Mouse (Mus musculus): ENCODE measurements around the gene Add2. TPM values are rescaled to one million over a fixed set of nuclear protein-coding genes. Genes with fewer than 3 reads are reported as not detected.

Gene Add2
- polyA plus RNA-seq, 1 experiment from 2014 or later = 89.4 TPM

DNA sequence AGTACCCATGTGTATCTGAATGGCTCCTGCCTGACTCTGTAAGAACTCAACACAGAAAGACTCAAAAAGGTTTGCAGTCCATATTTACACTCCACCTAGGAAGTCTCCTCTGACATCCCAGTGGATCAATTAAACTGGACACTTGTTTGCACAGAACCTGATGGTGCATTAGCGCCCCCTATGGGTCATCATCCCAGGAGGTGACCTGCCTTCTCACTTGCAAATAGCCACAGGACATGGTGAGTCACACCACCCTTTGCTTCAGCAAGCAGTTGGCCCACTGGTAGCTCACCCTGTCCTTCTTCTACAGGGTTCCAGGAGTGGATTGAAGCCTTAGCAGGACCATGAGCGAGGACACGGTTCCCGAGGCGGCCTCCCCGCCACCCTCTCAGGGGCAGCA is 57.0 kb downstream of the Add2 start:
- H3K9ac ChIP-seq = no peak overlapping the region
- no peaks in the 10 kb centered on the region for H3K9me3 ChIP-seq (replicated peaks)
- H3K27ac ChIP-seq (replicated peaks) = no peak overlapping the region
- no peak for ATAC-seq (ENCODE audit: insufficient read depth)
- no peak overlapping the region for H3K4me3 ChIP-seq (replicated peaks)
- H3K4me2 ChIP-seq = no peak overlapping the region
- H3K4me1 ChIP-seq (replicated peaks) = peaks cover 36% of the 10 kb centered on the region
- H3K36me3 ChIP-seq (replicated peaks) = peaks cover 93% of the 10 kb centered on the region
- WGBS (ENCODE audit: insufficient replicate concordance) = 70% methylated on average over 6 of the region's 6 CpGs
- H3K27me3 ChIP-seq = no peaks in the 10 kb centered on the region

DNA sequence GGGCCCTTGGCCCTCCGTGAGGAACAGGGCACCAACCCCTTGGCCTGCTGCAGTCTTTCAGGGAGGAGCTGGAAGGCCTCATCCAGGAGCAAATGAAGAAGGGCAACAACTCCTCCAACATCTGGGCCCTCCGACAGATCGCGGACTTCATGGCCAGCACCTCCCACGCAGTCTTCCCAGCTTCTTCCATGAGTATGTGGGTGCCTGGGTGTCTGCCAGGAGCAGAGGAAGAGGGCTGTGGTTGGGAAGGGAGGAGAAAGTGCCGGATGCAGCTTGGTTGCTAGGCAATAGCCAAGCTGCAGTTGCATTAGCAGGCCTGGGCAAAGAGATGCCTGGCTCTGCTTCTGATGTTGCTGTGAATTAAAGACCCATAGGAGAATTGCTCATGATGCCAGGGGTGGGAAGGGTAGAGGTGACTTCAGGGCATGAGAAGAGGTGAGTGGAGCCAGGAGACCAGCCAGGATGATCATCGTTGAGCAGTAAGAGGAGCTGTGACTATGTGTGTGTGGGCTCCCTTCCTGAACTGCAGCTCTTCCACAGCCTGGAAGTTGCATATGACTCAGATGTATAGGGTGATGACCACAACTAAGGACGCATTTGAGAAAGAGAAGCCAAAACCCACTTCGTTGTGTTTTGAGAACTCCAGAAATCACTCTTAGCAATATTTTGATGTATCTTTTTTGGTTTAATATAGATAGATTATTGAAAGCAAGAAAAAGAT is 58.5 kb downstream of the Add2 start:
- no peak overlapping the region; the same call in 1 of the 2 replicates for H3K4me2 ChIP-seq
- H3K4me3 ChIP-seq (replicated peaks) = no peak overlapping the region
- no peaks in the 10 kb centered on the region for H3K27me3 ChIP-seq
- H3K9me3 ChIP-seq (replicated peaks) = no peaks in the 10 kb centered on the region
- no peak overlapping the region for H3K9ac ChIP-seq
- H3K27ac ChIP-seq (replicated peaks) = no peak overlapping the region
- WGBS (ENCODE audit: insufficient replicate concordance) = 77% methylated on average over 9 of the region's 9 CpGs
- no peak for ATAC-seq (ENCODE audit: insufficient read depth)
- H3K4me1 ChIP-seq (replicated peaks) = peaks cover 29% of the 10 kb centered on the region
- H3K36me3 ChIP-seq (replicated peaks) = peaks cover 95% of the 10 kb centered on the region

DNA sequence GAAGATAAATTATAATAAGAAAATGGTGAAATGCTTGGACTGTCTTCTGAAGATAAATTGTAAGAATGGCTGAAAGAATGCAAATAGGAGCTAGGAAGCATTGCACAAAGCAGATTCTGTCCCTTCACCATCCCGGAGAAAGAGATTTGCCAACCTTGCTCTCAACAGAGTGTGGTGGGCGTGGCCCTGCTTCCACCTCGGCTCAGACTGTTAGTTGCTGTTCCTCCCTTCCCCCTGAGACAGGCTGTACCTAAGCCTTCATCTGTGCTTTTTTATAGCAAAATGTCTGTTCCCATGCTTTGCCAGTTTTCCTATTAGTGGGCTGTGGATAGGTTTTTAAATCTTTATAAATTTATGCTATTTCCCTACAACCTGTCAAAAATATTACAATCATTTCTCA is 59.3 kb downstream of the Add2 start:
- H3K4me3 ChIP-seq (replicated peaks) = no peak overlapping the region
- peaks cover 96% of the 10 kb centered on the region for H3K36me3 ChIP-seq (replicated peaks)
- WGBS (ENCODE audit: insufficient replicate concordance) = 30% methylated on average over 3 of the region's 3 CpGs
- H3K27ac ChIP-seq (replicated peaks) = no peak overlapping the region
- no peak overlapping the region for H3K4me2 ChIP-seq
- H3K4me1 ChIP-seq (replicated peaks) = peaks cover 25% of the 10 kb centered on the region
- ATAC-seq (ENCODE audit: insufficient read depth) = no peak
- no peaks in the 10 kb centered on the region for H3K27me3 ChIP-seq
- H3K9me3 ChIP-seq (replicated peaks) = no peaks in the 10 kb centered on the region
- H3K9ac ChIP-seq = no peak overlapping the region

DNA sequence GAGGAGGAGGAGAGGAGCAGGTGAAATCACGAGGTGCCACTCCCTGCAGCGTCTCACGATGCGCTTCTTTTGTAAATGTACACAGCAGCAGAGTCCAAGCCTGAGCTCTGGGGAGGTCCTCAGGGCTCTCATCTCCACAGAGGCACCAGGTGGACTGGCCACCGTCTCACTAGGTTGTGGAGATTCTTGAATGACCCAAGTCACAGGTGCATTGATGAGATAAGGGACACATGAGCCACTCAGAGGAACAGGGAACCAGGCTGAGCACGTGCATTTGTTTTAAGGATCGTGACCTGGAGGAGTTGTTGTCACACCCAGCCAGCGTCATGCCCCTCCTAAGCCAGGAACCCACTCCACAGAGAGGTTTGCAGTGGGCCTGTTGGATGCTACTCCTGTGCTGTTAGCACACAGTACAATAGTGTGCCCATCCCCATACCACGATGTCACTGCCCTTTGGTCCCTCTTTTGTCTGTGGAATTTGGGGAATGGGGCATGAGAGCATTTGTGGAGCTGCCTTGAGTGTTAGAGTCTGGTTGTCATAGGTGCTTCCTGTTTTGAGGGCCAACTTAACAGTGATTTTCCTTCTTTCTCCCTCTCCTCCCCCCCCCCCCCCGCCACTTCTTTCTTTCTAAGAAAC is 65.8 kb downstream of the Add2 start:
- Histone ChIP-seq H3K4me2 (no peak overlapping the region), H3K9ac (no peak overlapping the region), H3K27me3 (no peaks in the 10 kb centered on the region), H3K4me1 (replicated peaks) (peaks cover 22% of the 10 kb centered on the region), H3K27ac (replicated peaks) (no peak overlapping the region), H3K4me3 (replicated peaks) (no peak overlapping the region), H3K36me3 (replicated peaks) (peaks cover 100% of the 10 kb centered on the region), H3K9me3 (replicated peaks) (no peaks in the 10 kb centered on the region)
- WGBS (ENCODE audit: insufficient replicate concordance) = 41% methylated on average over 10 of the region's 10 CpGs
- peak; percentile 31; the same call in 1 of the 2 replicates for ATAC-seq (ENCODE audit: insufficient read depth)

DNA sequence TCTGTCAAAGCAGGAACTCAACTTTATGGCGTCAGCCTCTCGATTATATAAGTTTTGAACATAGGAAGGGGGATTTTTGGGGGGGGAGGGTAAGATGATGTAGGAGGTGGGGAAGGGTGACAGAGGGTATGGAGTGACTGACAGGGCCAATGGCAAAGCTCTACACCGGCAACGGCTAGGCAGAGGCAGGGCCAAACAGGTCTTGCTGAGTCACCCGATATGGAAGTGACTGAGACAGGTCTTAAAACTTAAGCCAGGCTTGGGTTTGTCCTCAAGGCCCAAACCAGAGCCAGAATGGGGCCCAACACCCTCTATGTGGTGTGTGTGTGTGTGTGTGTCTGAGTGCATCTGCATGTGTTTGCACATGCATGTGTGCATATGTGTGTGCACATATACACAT is 67.0 kb downstream of the Add2 start:
- no peak overlapping the region for H3K4me2 ChIP-seq
- H3K9ac ChIP-seq = no peak overlapping the region
- H3K9me3 ChIP-seq (replicated peaks) = no peaks in the 10 kb centered on the region
- no peak overlapping the region for H3K27ac ChIP-seq (replicated peaks)
- peaks cover 100% of the 10 kb centered on the region for H3K36me3 ChIP-seq (replicated peaks)
- peaks cover 22% of the 10 kb centered on the region for H3K4me1 ChIP-seq (replicated peaks)
- no peaks in the 10 kb centered on the region for H3K27me3 ChIP-seq
- no peak overlapping the region for H3K4me3 ChIP-seq (replicated peaks)
- ATAC-seq (ENCODE audit: insufficient read depth) = no peak
- WGBS (ENCODE audit: insufficient replicate concordance) = 51% methylated on average over 5 of the region's 5 CpGs

DNA sequence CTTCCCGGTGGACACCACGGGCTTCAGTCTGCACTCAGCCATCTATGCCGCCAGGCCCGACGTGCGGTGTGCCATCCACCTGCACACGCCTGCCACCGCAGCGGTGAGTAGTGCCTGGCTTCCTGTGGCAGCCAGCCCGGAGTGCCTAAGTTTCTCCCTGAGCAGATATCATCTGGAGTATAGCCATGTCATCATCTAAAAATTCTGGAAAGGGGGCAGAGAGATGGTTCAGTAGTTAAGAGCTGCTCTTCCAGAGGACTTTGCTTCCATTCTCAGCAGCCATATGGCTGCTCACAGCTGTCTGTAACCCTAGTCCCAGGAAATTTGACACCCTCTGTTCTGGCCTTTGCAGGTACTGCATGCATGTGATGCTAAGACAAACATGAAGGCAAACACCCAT is 68.3 kb downstream of the Add2 start:
- no peak overlapping the region for H3K4me2 ChIP-seq
- H3K36me3 ChIP-seq (replicated peaks) = peaks cover 100% of the 10 kb centered on the region
- peaks cover 18% of the 10 kb centered on the region for H3K4me1 ChIP-seq (replicated peaks)
- ATAC-seq (ENCODE audit: insufficient read depth) = no peak
- no peaks in the 10 kb centered on the region for H3K27me3 ChIP-seq
- no peak overlapping the region for H3K4me3 ChIP-seq (replicated peaks)
- H3K9me3 ChIP-seq (replicated peaks) = no peaks in the 10 kb centered on the region
- whole genome bisulfite sequencing (ENCODE audit: insufficient replicate concordance) = 88% methylated on average over 10 of the region's 10 CpGs
- H3K27ac ChIP-seq (replicated peaks) = no peak overlapping the region
- H3K9ac ChIP-seq = no peak overlapping the region

DNA sequence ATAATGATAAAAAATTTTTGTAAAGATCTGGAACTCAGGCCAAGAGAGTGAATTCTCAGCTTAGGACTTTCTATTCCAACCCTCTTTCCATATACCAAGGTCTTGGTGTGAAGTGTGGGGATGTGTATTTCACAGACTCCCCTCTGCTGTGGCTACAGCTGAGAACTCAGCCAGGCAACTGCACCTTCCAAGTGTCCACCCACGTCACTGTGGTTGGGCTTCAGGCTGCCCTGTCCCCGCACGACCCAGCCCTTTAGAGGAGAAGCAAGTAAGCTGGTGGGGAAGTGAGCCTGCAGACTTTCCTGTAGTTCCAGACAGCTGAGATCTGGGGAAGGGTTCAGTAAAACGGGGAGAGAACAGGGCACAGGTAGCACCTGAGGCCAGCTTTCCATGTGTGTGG is 68.7 kb downstream of the Add2 start:
- no peaks in the 10 kb centered on the region for H3K9me3 ChIP-seq (replicated peaks)
- H3K4me3 ChIP-seq (replicated peaks) = no peak overlapping the region
- no peak overlapping the region for H3K9ac ChIP-seq
- 74% methylated on average over 4 of the region's 4 CpGs for WGBS (ENCODE audit: insufficient replicate concordance)
- H3K27me3 ChIP-seq = no peaks in the 10 kb centered on the region
- no peak for ATAC-seq (ENCODE audit: insufficient read depth)
- no peak overlapping the region for H3K4me2 ChIP-seq
- H3K36me3 ChIP-seq (replicated peaks) = peaks cover 100% of the 10 kb centered on the region
- no peak overlapping the region for H3K27ac ChIP-seq (replicated peaks)
- peaks cover 14% of the 10 kb centered on the region for H3K4me1 ChIP-seq (replicated peaks)

DNA sequence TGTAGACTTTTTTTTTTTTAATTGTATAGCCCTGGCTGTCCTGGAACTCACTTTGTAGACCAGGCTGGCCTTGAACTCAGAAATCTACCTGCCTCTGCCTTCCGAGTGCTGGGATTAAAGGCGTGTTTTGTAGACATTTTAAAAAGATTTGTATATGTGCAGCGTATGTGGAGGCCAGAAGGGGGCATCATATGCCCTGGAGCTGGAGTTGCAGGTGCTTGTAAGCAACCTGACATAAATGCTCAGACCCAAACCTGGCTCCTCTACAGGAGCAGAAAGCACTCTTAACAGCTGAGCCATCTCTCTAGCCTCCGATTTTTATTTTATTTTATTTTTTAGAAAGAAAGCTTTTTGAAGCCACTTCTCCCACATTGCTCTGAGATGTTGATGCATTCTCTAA is 70.5 kb downstream of the Add2 start:
- peaks cover 100% of the 10 kb centered on the region for H3K36me3 ChIP-seq (replicated peaks)
- no peaks in the 10 kb centered on the region for H3K27me3 ChIP-seq
- no peaks in the 10 kb centered on the region for H3K9me3 ChIP-seq (replicated peaks)
- no peak for ATAC-seq (ENCODE audit: insufficient read depth)
- H3K27ac ChIP-seq (replicated peaks) = no peak overlapping the region
- no peak overlapping the region for H3K9ac ChIP-seq
- no peak overlapping the region for H3K4me2 ChIP-seq
- 83% methylated on average over 4 of the region's 4 CpGs for WGBS (ENCODE audit: insufficient replicate concordance)
- no peak overlapping the region for H3K4me3 ChIP-seq (replicated peaks)
- H3K4me1 ChIP-seq (replicated peaks) = peaks cover 5% of the 10 kb centered on the region

DNA sequence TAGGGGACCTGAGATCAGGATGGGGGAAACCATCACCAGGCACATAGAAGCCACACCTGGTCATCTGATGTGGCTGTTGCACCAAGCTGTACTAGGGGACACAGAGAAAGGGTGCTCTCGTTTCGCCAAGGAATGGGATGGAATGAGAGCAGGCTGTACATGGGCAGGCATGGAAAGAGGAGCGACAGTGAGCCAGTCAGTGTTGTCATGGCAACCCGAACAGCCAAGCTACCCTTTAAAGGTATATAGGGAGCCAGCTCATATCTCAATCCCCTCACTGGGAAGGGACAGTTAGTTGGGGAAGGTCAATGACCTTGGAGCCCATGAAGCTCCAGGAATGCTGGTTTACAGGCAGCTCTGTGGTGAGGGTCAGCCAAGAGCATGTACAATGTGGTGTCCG is 73.0 kb downstream of the Add2 start:
- WGBS (ENCODE audit: insufficient replicate concordance) = 83% methylated on average over 5 of the region's 5 CpGs
- Histone ChIP-seq H3K27me3 (no peaks in the 10 kb centered on the region), H3K9ac (no peak overlapping the region), H3K27ac (replicated peaks) (no peak overlapping the region), H3K36me3 (replicated peaks) (peaks cover 100% of the 10 kb centered on the region), H3K4me3 (replicated peaks) (no peak overlapping the region), H3K4me1 (replicated peaks) (peaks cover 5% of the 10 kb centered on the region), H3K9me3 (replicated peaks) (no peaks in the 10 kb centered on the region), H3K4me2 (no peak overlapping the region)
- no peak for ATAC-seq (ENCODE audit: insufficient read depth)

DNA sequence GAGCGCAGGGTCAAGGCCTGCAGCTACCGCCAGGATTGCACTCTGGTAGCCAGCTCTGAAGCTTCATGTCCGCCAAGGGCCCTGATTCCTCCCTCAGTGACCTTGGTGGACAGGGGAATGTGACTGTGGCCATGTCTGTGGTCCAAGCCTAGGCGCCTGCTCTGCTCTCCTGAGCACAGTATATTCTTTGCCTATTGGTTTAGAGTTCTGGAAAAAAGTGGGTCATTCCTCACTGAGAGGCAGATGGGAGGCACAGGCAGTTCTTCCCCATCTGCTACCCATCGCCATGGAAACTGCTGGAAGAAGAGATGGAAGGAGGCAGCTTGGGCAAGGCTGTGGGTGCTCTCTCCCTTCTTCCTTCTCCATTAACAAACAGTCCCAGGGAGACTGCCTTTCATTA is 74.4 kb downstream of the Add2 start:
- no peaks in the 10 kb centered on the region for H3K27me3 ChIP-seq
- no peaks in the 10 kb centered on the region for H3K9me3 ChIP-seq (replicated peaks)
- peaks cover 12% of the 10 kb centered on the region for H3K4me1 ChIP-seq (replicated peaks)
- H3K4me3 ChIP-seq (replicated peaks) = no peak overlapping the region
- ATAC-seq (ENCODE audit: insufficient read depth) = no peak
- no peak overlapping the region for H3K4me2 ChIP-seq
- H3K36me3 ChIP-seq (replicated peaks) = peaks cover 100% of the 10 kb centered on the region
- 94% methylated on average over 5 of the region's 5 CpGs for WGBS (ENCODE audit: insufficient replicate concordance)
- no peak overlapping the region for H3K27ac ChIP-seq (replicated peaks)
- no peak overlapping the region for H3K9ac ChIP-seq

DNA sequence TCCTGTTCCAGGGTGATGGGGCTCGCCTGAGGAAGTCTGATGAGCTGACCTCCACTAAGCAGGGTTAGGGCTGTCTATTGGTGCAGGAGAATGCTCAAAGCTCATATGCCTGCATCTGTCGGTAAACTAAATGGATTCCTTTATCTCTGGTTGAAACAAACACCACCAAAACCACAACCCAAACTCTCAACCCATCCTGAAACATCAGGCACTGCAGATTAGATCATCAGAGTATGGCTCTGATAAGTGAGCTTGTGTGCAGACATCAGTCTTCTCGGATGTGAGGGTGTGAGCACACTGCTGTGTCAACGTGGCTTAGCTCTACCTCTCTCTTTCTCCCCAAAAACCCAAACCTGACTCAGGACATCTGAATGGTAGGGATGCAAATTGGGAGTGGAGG is 75.1 kb downstream of the Add2 start:
- H3K4me3 ChIP-seq (replicated peaks) = no peak overlapping the region
- H3K4me2 ChIP-seq = no peak overlapping the region
- no peak overlapping the region for H3K9ac ChIP-seq
- peaks cover 100% of the 10 kb centered on the region for H3K36me3 ChIP-seq (replicated peaks)
- 15% methylated on average over 4 of the region's 4 CpGs for whole genome bisulfite sequencing (ENCODE audit: insufficient replicate concordance)
- H3K27ac ChIP-seq (replicated peaks) = no peak overlapping the region
- H3K4me1 ChIP-seq (replicated peaks) = peaks cover 12% of the 10 kb centered on the region
- H3K27me3 ChIP-seq = no peaks in the 10 kb centered on the region
- no peaks in the 10 kb centered on the region for H3K9me3 ChIP-seq (replicated peaks)
- ATAC-seq (ENCODE audit: insufficient read depth) = no peak

Measured in liver, embryonic 15.5 days (tissue).